Mouse (Mus musculus) kidney, postnatal 0 days (tissue): ENCODE results near the gene Abcc9. TPM values are rescaled to one million over a fixed set of nuclear protein-coding genes. Genes with fewer than 3 reads are reported as not detected.

Experiments
- ATAC-seq: fragments of 200-750 bp; cut with Nextera tagmentation; replicated peaks from 2 replicates; pipeline ENCODE4 v1.8.0; 2017; ENCODE audit warnings: low read depth, moderate number of reproducible peaks, moderate TSS enrichment, moderate library complexity; ENCODE audit not compliant: low FRiP score
- DNase-seq: peaks from one replicate; pipeline ENCODE4 v3.0.0-alpha.2; 2016; ENCODE audit warnings: low spot score
- H3K27ac ChIP-seq: fragments of 300-500 bp; sonication (generic); 2 replicates; pipeline ENCODE4 v1.5.1; 2014; ENCODE audit warnings: mild to moderate bottlenecking
- H3K27me3 ChIP-seq: fragments of 300-500 bp; sonication (generic); 2 replicates; pipeline ENCODE4 v1.6.1; 2014; ENCODE audit warnings: low read length, mixed read lengths; ENCODE audit not compliant: insufficient read depth
- H3K36me3 ChIP-seq: fragments of 300-500 bp; sonication (generic); 2 replicates; pipeline ENCODE4 v1.6.1; 2014; ENCODE audit warnings: low read length, mixed read lengths; ENCODE audit not compliant: insufficient read depth
- H3K4me1 ChIP-seq: fragments of 300-500 bp; sonication (generic); replicated peaks from 2 replicates; pipeline ENCODE4 v1.6.1; 2014; ENCODE audit warnings: antibody characterized with exemption, low read length, mixed read lengths; ENCODE audit not compliant: insufficient read depth
- H3K4me2 ChIP-seq: fragments of 300-500 bp; sonication (generic); 2 replicates; pipeline ENCODE4 v1.6.1; 2014; ENCODE audit warnings: mild to moderate bottlenecking, low read length, moderate library complexity, mixed read lengths
- H3K4me3 ChIP-seq: fragments of 300-500 bp; sonication (generic); replicated peaks from 2 replicates; pipeline ENCODE4 v1.5.1; 2014; ENCODE audit warnings: low read depth, low read length
- H3K9ac ChIP-seq: fragments of 300-500 bp; sonication (generic); 2 replicates; pipeline ENCODE4 v1.6.1; 2014; ENCODE audit warnings: low read depth, low read length
- H3K9me3 ChIP-seq: fragments of 300-500 bp; sonication (generic); replicated peaks from 2 replicates; pipeline ENCODE4 v1.6.1; 2016; ENCODE audit warnings: low read length, inconsistent platforms, mixed read lengths
- CTCF ChIP-seq: IDR thresholded peaks from 2 replicates; pipeline ENCODE4 v1.5.1; 2016; ENCODE audit warnings: antibody characterized with exemption, low read depth, mild to moderate bottlenecking, moderate library complexity
- WGBS: fragments of 180-500 bp; shearing (Covaris S2); extraction: QIAGEN DNeasy Blood & Tissue Kit; methylation state at CpG from one replicate; pipeline ENCODE4 v1.1.7; 2014; 5-methylcytosine and 5-hydroxymethylcytosine counted together
- polyA plus RNA-seq: library from polyadenylated mRNA; unstranded; fragments of >200 nt; fragmentation: Nextera tagmentation; extraction: Ambion mirVana; gene quantifications from 2 replicates; pipeline ENCODE4 v1.2.1, GENCODE M21; 2015

Gene Abcc9
- polyA plus RNA-seq, 1 experiment from 2014 or later = 6.1 TPM

GRCm38 (mm10) chr6:142743193-142743592 is 41.1 kb upstream of the Abcc9 start:
- H3K4me1 ChIP-seq = no peaks in the 10 kb centered on the region
- H3K9ac ChIP-seq = no peak overlapping the region
- DNase-seq = no peak
- H3K36me3 ChIP-seq = no peaks in the 10 kb centered on the region
- no peak for TF ChIP-seq CTCF
- H3K27ac ChIP-seq = no peak overlapping the region
- H3K4me2 ChIP-seq = no peak overlapping the region
- WGBS = 57% methylated on average over 4 of the region's 4 CpGs
- ATAC-seq = no peak
- H3K4me3 ChIP-seq = no peak overlapping the region
- no peaks in the 10 kb centered on the region for H3K9me3 ChIP-seq
- no peaks in the 10 kb centered on the region for H3K27me3 ChIP-seq

- H3K9ac ChIP-seq = no peak overlapping the region
- no peaks in the 10 kb centered on the region for H3K27me3 ChIP-seq
- no peaks in the 10 kb centered on the region for H3K9me3 ChIP-seq
- 78% methylated on average over 6 of the region's 6 CpGs for WGBS
- no peak overlapping the region for H3K27ac ChIP-seq
- H3K4me1 ChIP-seq = no peaks in the 10 kb centered on the region
- no peak overlapping the region for H3K4me3 ChIP-seq
- no peak overlapping the region for H3K4me2 ChIP-seq
- DNase-seq (no peak), ATAC-seq (no peak)
- H3K36me3 ChIP-seq = no peaks in the 10 kb centered on the region
- no peak for TF ChIP-seq CTCF
Observed at GRCm38 (mm10) chr6:142741763-142742162, 39.6 kb upstream of the Abcc9 start.

GRCm38 (mm10) chr6:142738637-142739036 is 36.5 kb upstream of the Abcc9 start:
- no peak overlapping the region for H3K27ac ChIP-seq
- no peak for TF ChIP-seq CTCF
- H3K4me2 ChIP-seq = no peak overlapping the region
- no peak for DNase-seq
- H3K4me3 ChIP-seq = no peak overlapping the region
- 63% methylated on average over 6 of the region's 6 CpGs for WGBS
- H3K4me1 ChIP-seq = no peaks in the 10 kb centered on the region
- no peaks in the 10 kb centered on the region for H3K36me3 ChIP-seq
- H3K9me3 ChIP-seq = no peaks in the 10 kb centered on the region
- ATAC-seq = no peak
- H3K9ac ChIP-seq = no peak overlapping the region
- no peaks in the 10 kb centered on the region for H3K27me3 ChIP-seq

GRCm38 (mm10) chr6:142738225-142738624 is 36.1 kb upstream of the Abcc9 start:
- H3K9ac ChIP-seq = no peak overlapping the region
- DNase-seq (no peak), ATAC-seq (no peak)
- H3K9me3 ChIP-seq = no peaks in the 10 kb centered on the region
- H3K27me3 ChIP-seq = no peaks in the 10 kb centered on the region
- no peaks in the 10 kb centered on the region for H3K36me3 ChIP-seq
- WGBS = 93% methylated on average over 2 of the region's 2 CpGs
- H3K4me3 ChIP-seq = no peak overlapping the region
- H3K4me1 ChIP-seq = no peaks in the 10 kb centered on the region
- no peak overlapping the region for H3K27ac ChIP-seq
- TF ChIP-seq CTCF = no peak
- no peak overlapping the region for H3K4me2 ChIP-seq

GRCm38 (mm10) chr6:142735302-142736005 is 33.3 kb upstream of the Abcc9 start:
- Histone ChIP-seq H3K4me3 (no peak overlapping the region), H3K27me3 (no peaks in the 10 kb centered on the region), H3K4me2 (no peak overlapping the region), H3K27ac (no peak overlapping the region), H3K36me3 (no peaks in the 10 kb centered on the region), H3K9ac (no peak overlapping the region), H3K4me1 (no peaks in the 10 kb centered on the region), H3K9me3 (no peaks in the 10 kb centered on the region)
- ATAC-seq (no peak; the same call in 1 of the 2 replicates), DNase-seq (peak; percentile 94)
- peak; percentile 91 for TF ChIP-seq CTCF
- 49% methylated on average over 8 of the region's 8 CpGs for WGBS

- Histone ChIP-seq H3K36me3 (no peaks in the 10 kb centered on the region), H3K27me3 (no peaks in the 10 kb centered on the region), H3K4me1 (no peaks in the 10 kb centered on the region), H3K9ac (no peak overlapping the region), H3K4me3 (no peak overlapping the region), H3K27ac (peak overlapping the region; percentile 50; the same call in 1 of the 2 replicates), H3K4me2 (no peak overlapping the region), H3K9me3 (no peaks in the 10 kb centered on the region)
- ATAC-seq (no peak), DNase-seq (peak; percentile 61)
- 54% methylated on average over 14 of the region's 14 CpGs for WGBS
- no peak for TF ChIP-seq CTCF
Observed at GRCm38 (mm10) chr6:142732567-142733290, 30.6 kb upstream of the Abcc9 start.
